In the genomic region with DNA sequence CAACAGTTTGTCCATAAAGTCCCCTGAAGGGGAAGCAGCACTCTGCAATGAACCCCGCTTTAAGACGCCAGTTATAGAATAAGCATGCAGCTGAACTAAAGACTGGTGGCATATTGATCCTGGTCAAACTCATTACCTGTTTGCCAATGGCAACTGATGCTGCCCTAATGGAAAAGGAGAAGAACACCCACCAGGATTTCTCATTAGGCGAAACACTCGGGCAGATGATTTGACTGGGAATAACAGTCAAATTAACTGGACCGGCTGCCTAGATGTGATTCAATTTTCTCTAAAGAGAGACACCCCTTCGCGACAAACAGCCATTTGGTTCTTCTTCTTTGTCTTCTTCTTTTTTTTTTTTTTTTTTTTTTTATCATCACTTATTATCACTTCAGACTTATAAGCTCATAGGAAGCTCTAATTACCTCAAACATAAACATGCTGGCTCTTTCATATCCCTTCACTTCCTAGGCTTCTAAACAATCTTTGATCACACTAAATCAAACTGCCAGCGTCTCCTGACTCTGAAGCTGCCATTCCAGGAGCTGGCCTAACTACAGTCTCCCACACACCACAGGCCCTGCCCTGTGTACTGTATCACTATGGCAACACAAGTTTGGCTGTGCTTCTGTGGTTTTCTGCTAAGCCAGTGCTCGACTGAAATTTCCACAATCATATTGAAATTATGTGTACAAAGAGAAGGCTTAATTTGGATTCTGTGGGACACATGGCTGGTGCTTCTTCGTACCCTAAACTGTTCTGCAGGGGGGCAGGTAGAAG, we compare ENCODE assay signal across 18 mouse cellular contexts. TPM values are rescaled to one million over a fixed set of nuclear protein-coding genes. Genes with fewer than 3 reads are reported as not detected.
DNase-seq lines count a peak whose midpoint lies in the region; ATAC-seq lines count a peak whose summit lies in the region.
"Had no signal": no experiment of that assay in that cellular context is flagged by ENCODE, and none has a peak within 500 bp of the region (broad histone marks: within the 10 kb centered on the region; RNA-seq: fewer than 3 reads in every experiment).

No protein-coding gene starts in this region.

- ATAC-seq in forebrain, embryonic 16.5 days: peak; percentile 54; the same call in 1 of the 2 replicates
- no peak for ATAC-seq in forebrain, embryonic 12.5 days (ENCODE audit: low FRiP score)
- no peak for ATAC-seq in activated CD4-positive, CD25-positive, alpha-beta regulatory T cell, adult 4 months
- ATAC-seq: intestine, embryonic 16.5 days had no signal

- DNase-seq in left cerebral cortex, postnatal 25 days (ENCODE audit: low spot score in 2 of 2): peak; percentile 12 to 14
- DNase-seq in left cerebral cortex, adult 18-20 months (ENCODE audit: low spot score in 2 of 2): no peak
- peak; percentile 9 for DNase-seq in 3134 (ENCODE audit: extremely low read depth, insufficient read length, low spot score)
- DNase-seq in fibroblast of lung, adult 2 months (ENCODE audit: low read depth): peak; percentile 79
- DNase-seq in right cerebral cortex, postnatal 25 days: no peak
- DNase-seq: adrenal gland, adult 2 months; cerebellum, adult 9-11 months; heart, adult 18-20 months; kidney, postnatal 14 days; right cerebral cortex, postnatal 4 days had no signal

- H3K4me3 ChIP-seq in forebrain, embryonic 16.5 days (replicated peaks; ENCODE audit: low read length): no peak overlapping the region
- no peak overlapping the region for H3K4me3 ChIP-seq in forebrain, embryonic 12.5 days (replicated peaks)
- H3K4me3 ChIP-seq: erythroblast, embryonic 14.5 days; hindbrain, embryonic 13.5 days; limb, embryonic 13.5 days had no signal

- H3K36me3 ChIP-seq in forebrain, embryonic 16.5 days (ENCODE audit: control insufficient read depth, insufficient read depth): no peaks in the 10 kb centered on the region
- no peaks in the 10 kb centered on the region for H3K36me3 ChIP-seq in forebrain, embryonic 12.5 days (replicated peaks)
- H3K36me3 ChIP-seq: hindbrain, embryonic 13.5 days; limb, embryonic 13.5 days had no signal

- no peak overlapping the region for H3K4me2 ChIP-seq in forebrain, embryonic 16.5 days (ENCODE audit: low read length)
- no peak overlapping the region for H3K4me2 ChIP-seq in forebrain, embryonic 12.5 days
- H3K4me2 ChIP-seq: hindbrain, embryonic 13.5 days; limb, embryonic 13.5 days had no signal

- H3K9me3 ChIP-seq in forebrain, embryonic 16.5 days (ENCODE audit: control insufficient read depth, low read length): no peaks in the 10 kb centered on the region
- H3K9me3 ChIP-seq in forebrain, embryonic 12.5 days: no peaks in the 10 kb centered on the region
- H3K9me3 ChIP-seq: hindbrain, embryonic 13.5 days had no signal

- intact Hi-C loops in left cerebral cortex, postnatal 25 days (cut with DNase I): no loop called here

- H3K27ac ChIP-seq in forebrain, embryonic 16.5 days (ENCODE audit: low read length): no peak overlapping the region
- no peak overlapping the region for H3K27ac ChIP-seq in forebrain, embryonic 12.5 days
- H3K27ac ChIP-seq: hindbrain, embryonic 13.5 days; limb, embryonic 13.5 days had no signal

- H3K4me1 ChIP-seq in forebrain, embryonic 16.5 days (replicated peaks; ENCODE audit: control insufficient read depth, insufficient read depth, low read length): peaks cover 16% of the 10 kb centered on the region
- peaks cover 8% of the 10 kb centered on the region for H3K4me1 ChIP-seq in forebrain, embryonic 12.5 days

- no peak overlapping the region for H3K9ac ChIP-seq in forebrain, embryonic 16.5 days (replicated peaks; ENCODE audit: low read depth, low read length)
- no peak overlapping the region for H3K9ac ChIP-seq in forebrain, embryonic 12.5 days
- H3K9ac ChIP-seq: hindbrain, embryonic 13.5 days; limb, embryonic 13.5 days had no signal

- H3K27me3 ChIP-seq in forebrain, embryonic 16.5 days (replicated peaks; ENCODE audit: control insufficient read depth, insufficient read depth, low read length): no peaks in the 10 kb centered on the region
- H3K27me3 ChIP-seq in forebrain, embryonic 12.5 days: peaks cover 15% of the 10 kb centered on the region
- H3K27me3 ChIP-seq: hindbrain, embryonic 13.5 days; limb, embryonic 13.5 days had no signal

- WGBS in forebrain, embryonic 16.5 days: 53% methylated on average over 10 of the region's 10 CpGs
- whole genome bisulfite sequencing in forebrain, embryonic 12.5 days: 71% methylated on average over 10 of the region's 10 CpGs

RNA-seq across cellular contexts. Expression of a gene that starts 48.0 kb away (rescaled TPM):
- polyA plus RNA-seq in forebrain, embryonic 16.5 days (2015; fragmentation: Nextera tagmentation; extraction: Ambion mirVana): 11.7 and 13.7 TPM in 2 replicates
- polyA plus RNA-seq in forebrain, embryonic 12.5 days (2016; fragmentation: Nextera tagmentation; extraction: Ambion mirVana): 7.4 and 8.8 TPM in 2 replicates
- total RNA-seq in left cerebral cortex, postnatal 25 days (2021): 10 to 100 TPM; 31.6 to 37.3 TPM
- 10 to 100 TPM; 35.7 to 39.5 TPM for total RNA-seq in left cerebral cortex, adult 18-20 months (2021)
- polyA plus RNA-seq in activated CD4-positive, CD25-positive, alpha-beta regulatory T cell, adult 4 months (2017; shearing (Covaris generic)): not detected
- total RNA-seq: megakaryocyte-erythroid progenitor cell, adult 5-6 weeks had no signal
- polyA plus RNA-seq: erythroblast, embryonic 14.5 days had no signal

Comparison
In these comparisons a context has a peak if more than half of its experiments do, and no peak if none do; other contexts are left out.
1. DNase-seq: peak in left cerebral cortex, postnatal 25 days (2 of 2), 3134 (single experiment) and fibroblast of lung, adult 2 months (single experiment); none in left cerebral cortex, adult 18-20 months (0 of 2) and right cerebral cortex, postnatal 25 days (single experiment).